Mouse (Mus musculus): ENCODE measurements at regions not wholly inside any gene's neighbourhood (a gene's known extent, or its start where the extent isn't known, plus 50 kb on each side); places are given as distances from the start of the nearest gene placed in this dataset.
"Not testable (repeated sequence)": the region's sequence is repeated elsewhere in the genome, so short reads cannot be mapped to it uniquely, and the experiment has no call there.

DNA sequence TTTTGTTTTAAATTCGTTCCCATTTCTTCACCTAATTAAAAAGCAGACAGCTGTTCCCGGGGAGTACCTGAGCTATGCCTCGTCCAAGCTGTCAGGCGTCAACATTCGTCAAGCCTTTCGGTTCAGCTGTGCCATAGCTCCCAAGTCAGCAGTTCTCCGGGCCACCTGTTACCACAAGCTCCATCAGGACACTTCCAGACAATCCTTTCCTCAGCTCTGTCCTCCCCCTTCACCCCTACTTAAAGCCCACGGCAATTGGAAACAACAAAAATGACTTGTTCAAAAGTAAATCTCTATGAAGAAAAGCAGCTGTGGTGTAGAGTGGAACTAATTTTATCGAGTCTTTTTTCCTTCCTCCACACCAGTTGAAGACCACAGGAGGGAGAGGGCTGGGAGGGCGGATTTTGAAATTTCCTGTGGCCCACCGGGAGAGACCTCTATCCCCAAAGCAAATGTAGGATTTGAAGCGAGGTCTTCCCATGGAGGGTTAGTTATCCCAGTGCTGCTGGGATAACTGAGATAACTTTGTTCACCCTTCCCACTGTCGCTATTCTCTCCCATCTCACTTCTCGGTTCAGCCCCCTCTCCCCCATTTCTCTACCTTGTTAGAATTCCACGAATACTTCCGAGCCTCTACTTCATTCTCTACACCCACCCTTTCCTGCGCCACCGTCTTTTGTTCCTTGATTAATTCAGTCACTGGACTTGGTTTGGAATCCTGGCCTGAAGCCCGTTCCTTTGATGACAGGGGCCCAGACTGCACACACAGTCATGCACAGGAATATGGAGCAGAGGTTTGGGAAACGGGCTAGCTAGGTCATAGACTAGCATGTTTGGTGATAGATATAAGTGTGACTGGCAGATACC is 193.1 kb upstream of the Ccdc54 start:
- intact Hi-C loops (cut with DNase I): no loop called here
- DNase-seq: peak in 1 of 2 experiments; percentile 4

- no peak for DNase-seq
- intact Hi-C loops (cut with DNase I): no loop called here
These were observed 192.3 kb upstream of the Ccdc54 start for GRCm38 (mm10) chr16:50783240-50783639.

DNA sequence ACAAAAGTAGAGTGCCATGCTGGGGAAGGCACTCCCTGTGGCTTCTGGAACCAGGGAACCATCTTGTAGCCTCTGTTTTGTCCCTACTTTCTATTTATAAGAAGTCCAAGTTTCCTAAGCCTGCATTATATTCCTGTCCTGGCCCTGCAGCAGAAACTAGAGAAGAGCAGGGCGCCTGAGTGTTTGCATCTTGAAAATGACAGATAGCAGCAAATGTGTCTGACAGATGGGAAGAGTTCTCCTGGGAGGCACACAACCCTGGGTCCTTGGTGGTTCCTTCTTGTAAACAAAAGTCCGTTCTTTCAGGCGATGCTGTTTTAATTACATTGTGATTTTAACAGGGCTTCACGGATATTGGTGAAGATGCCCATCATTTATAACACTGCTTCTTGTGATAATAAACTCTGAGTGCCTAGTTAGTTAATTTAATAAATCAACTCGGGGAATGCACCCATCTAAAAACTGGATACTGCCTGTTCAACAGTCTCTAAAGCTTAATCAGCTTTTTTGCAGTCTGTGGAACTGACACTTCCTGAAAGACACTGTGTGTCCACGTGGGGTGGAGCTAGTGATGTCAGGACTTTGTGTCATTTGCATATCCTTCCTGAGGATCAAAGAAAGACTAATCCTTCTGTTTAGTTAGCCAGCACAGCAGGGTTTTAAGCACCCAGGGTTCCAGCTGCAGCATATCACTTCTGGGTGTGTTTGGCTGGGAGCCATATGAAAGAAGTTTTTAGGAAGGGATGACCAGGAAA is 188.3 kb upstream of the Ccdc54 start:
- intact Hi-C loops (cut with DNase I): no loop called here
- no peak for DNase-seq

- intact Hi-C loops (cut with DNase I): not testable (repeated sequence)
These were observed 183.7 kb upstream of the Ccdc54 start for GRCm38 (mm10) chr16:50774699-50775098.

GRCm38 (mm10) chr16:50766055-50766770 is 175.3 kb upstream of the Ccdc54 start:
- no peak for DNase-seq
- intact Hi-C loops (cut with DNase I): no loop called here

More at GRCm38 (mm10) chr16:50774699-50775098, 183.7 kb upstream of the Ccdc54 start:
- not testable (repeated sequence) for DNase-seq

- DNase-seq: no peak
- intact Hi-C loops (cut with DNase I): no loop called here
These were observed 171.1 kb upstream of the Ccdc54 start for GRCm38 (mm10) chr16:50762096-50762495.

DNA sequence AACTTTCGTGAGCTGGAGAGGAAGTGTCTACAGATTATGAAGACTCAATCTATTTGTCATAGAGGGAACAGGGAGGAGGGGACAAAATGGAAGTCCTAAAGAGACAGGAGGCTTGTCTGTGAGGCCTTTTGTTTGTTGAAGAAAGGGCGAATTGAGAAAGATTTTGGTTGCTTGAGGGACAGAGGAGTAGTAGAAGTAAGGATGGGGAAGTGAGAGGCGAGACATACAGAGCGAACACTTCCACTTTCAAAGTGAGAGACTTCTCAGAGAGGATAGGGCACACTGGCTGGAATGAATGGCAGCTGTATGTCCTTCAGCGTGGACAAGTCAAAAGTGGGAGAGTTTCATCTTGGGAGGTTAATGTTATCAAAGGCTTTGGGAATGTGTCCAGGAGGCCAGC is 169.0 kb upstream of the Ccdc54 start:
- no peak for DNase-seq
- intact Hi-C loops (cut with DNase I): no loop called here

- DNase-seq: peak; percentile 43 to 57
- intact Hi-C loops (cut with DNase I): no loop called here
These were observed 165.7 kb upstream of the Ccdc54 start for GRCm38 (mm10) chr16:50756696-50757095.

DNA sequence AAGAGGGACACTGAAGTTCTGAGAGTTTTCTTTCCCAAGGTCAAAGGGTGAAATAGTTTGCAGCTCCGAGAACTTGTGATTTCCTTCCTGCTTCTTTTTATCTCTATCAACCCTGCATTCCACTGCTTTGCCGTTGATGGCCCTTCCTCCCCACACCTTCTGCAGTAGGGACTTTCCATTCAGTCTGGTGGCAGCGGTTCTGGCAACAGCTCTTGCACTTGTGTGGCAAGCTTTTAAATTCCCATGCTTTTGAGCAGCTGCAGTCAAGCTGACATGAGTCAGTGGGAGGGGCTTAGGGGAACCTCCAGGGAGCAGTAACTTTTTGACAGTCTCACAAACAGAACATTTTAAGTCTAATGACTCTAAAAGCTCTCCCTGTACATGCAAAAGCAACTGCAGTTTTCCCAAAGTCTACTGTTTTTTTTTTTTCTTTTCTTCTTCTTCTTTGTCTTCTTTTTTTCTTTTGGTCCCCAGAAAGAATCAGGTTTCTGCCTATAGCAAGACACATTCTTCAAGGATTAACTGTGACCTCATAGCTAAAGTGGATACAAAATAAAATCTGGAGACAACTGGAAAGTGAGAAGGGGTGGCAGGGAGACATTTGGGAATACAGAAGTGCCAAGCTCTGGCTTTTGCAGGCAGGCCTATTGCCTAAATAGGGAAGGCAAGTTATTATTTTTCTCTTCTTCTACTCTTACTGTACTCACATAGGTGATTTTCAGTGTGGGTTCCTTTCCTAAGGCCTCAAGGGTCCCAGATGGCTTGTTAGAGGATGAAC is 162.8 kb upstream of the Ccdc54 start:
- intact Hi-C loops (cut with DNase I): no loop called here
- peak; percentile 53 to 54 for DNase-seq

DNA sequence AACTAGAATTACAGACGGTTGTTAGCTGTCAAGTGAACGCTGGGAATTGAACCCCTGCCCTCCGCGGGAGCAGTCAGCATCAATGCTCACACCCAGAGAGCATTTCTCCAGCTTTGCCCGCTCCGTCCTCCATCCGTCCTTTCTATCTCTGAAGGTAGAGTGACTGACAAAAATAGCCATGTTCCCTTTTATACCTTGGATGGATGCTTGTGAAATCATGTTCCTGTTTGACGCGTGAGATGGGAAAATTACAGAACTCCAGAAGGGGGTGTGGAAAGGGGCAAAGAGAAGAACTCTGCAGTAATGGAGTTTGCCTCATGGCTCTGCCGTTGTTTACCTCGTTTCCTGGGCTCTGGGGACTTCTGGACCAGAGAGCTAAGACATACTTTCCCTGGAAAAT is 162.1 kb upstream of the Ccdc54 start:
- DNase-seq: no peak
- intact Hi-C loops (cut with DNase I): no loop called here

- intact Hi-C loops (cut with DNase I): no loop called here
- peak in 1 of 2 experiments; percentile 31 for DNase-seq
These were observed 161.3 kb upstream of the Ccdc54 start for GRCm38 (mm10) chr16:50752277-50752600.

DNA sequence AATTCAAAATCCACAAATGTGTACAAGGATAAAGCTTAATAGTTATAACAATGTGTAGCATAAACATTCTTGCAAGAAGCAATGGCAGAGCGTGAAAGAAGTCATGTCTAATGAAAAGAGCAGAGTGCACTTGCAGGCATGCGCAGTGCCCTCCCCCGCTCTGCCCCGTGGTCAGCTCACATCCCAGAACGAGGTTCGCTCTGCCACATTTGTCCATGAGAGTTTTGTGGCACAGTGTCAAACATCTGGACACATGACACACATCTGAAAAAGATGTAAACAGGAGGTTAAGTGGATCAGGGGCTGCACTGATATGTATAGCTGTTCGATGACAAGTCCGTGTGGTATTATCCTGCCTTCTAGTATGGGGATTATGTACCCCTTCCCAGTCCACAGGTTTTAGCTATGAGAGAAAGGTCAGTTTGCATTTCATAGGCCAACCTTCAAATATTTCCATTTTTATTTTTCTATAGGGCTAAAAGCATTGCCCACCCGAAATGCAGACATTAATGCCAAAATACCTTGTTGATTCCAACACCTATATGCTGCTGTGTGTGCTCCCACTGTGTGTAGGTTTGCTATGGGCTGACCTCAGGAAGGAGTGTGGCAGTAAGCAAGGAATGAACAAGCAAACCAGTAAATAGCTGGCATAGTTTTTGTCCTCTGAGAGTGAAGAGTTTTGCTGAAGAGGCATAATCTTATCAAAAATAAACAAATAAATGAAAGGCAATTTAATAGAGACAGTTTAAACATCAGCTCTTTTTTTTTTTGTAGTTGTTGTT is 160.7 kb upstream of the Ccdc54 start:
- DNase-seq: no peak

GRCm38 (mm10) chr16:50747698-50748097 is 156.7 kb upstream of the Ccdc54 start:
- intact Hi-C loops (cut with DNase I): no loop called here
- DNase-seq: no peak

More for the DNA sequence above, 160.7 kb upstream of the Ccdc54 start:
- intact Hi-C loops (cut with DNase I): no loop called here

DNA sequence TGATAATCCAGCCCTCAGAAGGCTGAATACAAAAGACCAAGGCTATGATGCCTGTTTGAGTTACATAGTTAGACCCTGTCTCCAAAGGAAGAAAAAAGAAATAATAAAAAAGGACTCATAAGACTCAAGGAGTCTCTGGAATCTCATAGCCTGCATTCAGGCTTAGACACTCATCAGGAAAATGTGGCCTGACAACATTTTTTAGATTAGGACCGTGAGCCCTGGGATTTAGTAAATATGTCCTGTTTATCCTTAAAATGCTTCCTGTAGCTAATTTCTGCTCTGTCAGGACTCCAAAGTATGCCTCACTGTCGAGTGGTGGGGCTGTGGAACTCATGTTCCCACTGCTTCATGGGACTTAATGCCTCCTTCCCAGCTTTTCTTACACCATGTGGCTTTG is 154.8 kb upstream of the Ccdc54 start:
- intact Hi-C loops (cut with DNase I): no loop called here
- DNase-seq: no peak

DNA sequence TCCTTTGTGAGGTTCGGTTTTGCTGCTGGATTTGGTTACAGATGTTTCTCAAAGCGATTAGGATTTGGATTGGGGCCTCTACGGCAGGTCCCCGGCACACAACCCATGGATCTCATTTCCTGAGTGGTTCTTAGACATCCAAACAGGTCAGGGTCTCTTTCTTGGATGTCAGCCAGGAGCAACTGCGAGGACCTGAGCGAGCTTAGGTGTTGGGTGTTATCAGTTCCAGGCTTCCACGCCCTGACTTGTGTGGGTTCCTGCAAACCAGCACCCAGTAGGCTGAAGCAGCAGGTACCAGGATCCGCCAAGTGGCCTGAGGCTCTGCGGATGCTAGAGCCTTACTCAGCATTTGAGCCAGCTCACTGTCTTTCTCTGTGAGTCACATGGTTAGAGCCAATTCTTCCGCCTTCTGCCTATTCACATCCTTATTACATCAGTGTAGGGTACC is 146.5 kb upstream of the Ccdc54 start:
- intact Hi-C loops (cut with DNase I): loop anchor here (2.0 to 10.0 kb wide), 6 partner anchors 307 to 1040 kb away; partner anchors contain the start of gene Ift57
- peak; percentile 23 to 32 for DNase-seq

GRCm38 (mm10) chr16:50736151-50737047 is 145.4 kb upstream of the Ccdc54 start:
- peak; percentile 92 to 94 for DNase-seq
- intact Hi-C loops (cut with DNase I): loop anchor here (1.0 to 10.0 kb wide), 7 partner anchors 207 to 1039 kb away; partner anchors contain the start of gene Ift57

DNA sequence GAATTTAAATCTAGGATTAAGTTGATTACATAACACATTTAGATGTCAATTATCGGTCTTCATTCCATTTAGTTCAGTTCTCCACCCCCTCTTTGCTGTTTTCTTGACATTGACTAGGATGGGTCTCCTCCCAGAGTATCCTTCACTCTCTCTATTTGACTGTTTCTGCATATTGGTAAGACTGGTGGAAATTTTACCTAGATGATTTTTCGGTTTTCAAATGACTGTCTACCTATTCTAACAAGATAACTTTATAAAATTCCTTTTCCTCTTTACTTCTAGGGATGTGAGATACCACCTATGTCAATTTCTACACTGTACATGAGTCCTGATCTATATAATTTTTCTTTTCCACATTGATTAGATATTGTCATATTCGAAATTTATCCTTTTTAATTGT is 142.4 kb upstream of the Ccdc54 start:
- DNase-seq: no peak
- intact Hi-C loops (cut with DNase I): loop anchor here (1.0 to 10.0 kb wide), 3 partner anchors 205 to 1231 kb away; no protein-coding TSS in a partner anchor

Data from heart, postnatal 36 days (tissue).